Mouse (Mus musculus) cerebellum, postnatal 10 days (tissue): ENCODE data around the gene Rnf135.
"Not testable (repeated sequence)": the region's sequence is repeated elsewhere in the genome, so short reads cannot be mapped to it uniquely, and the experiment has no call there.

Experiments used
- DNase-seq, 2 experiments: peaks; one replicate each; pipeline ENCODE4 v3.0.0; 2021; ENCODE audit warnings: mixed read lengths in 2 of 2

The Rnf135 gene

DNA sequence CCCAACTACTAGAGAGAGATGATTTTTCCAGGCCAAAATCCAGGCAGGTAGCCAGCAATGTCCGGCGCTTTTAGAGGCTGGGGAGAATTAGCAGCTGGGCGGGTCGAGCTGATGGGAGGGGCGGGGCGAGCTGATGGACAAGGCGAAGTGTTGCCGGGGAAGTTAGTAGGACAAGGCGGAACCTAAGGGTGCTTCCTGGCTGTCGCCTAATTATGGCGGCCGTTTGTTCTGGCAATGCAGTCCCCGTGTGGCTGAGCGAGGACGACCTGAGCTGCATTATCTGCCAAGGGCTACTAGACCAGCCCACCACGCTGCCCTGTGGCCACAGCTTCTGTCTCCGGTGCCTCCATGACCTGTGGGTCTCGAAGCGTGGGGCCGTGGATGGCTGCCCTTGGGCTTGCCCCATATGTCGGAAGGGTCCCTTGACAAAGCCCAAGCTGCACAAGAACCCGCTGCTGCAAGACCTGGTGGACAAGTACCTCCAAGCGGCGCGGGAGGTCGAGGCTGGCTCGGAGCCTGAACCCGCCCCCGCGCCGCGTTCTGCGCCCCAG is at the start of gene Rnf135:
Gene Rnf135 (plus strand): TSS at position 147 of the 551 bp plus-strand sequence.
- DNase-seq = peak; percentile 96 to 97

DNA sequence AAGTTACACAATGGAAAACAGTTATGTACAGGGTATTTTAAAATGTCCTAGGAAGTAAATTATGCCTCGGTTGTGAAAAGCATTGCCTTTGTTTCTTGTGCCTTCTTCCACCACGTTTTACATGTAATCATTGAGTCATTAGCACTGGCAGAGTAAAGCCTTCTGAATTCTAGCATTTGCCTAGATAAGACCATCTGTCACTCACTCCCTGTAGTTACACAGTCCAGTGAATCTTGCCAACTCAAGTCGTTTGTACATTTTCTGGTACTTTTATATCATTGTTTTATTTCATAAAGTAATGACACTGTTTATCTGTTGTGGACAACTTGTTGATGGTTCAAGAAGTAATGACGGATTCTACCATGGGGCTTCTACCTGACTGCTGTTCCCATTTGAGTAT is 48.9 kb upstream of the Rnf135 start:
- DNase-seq = no peak

DNA sequence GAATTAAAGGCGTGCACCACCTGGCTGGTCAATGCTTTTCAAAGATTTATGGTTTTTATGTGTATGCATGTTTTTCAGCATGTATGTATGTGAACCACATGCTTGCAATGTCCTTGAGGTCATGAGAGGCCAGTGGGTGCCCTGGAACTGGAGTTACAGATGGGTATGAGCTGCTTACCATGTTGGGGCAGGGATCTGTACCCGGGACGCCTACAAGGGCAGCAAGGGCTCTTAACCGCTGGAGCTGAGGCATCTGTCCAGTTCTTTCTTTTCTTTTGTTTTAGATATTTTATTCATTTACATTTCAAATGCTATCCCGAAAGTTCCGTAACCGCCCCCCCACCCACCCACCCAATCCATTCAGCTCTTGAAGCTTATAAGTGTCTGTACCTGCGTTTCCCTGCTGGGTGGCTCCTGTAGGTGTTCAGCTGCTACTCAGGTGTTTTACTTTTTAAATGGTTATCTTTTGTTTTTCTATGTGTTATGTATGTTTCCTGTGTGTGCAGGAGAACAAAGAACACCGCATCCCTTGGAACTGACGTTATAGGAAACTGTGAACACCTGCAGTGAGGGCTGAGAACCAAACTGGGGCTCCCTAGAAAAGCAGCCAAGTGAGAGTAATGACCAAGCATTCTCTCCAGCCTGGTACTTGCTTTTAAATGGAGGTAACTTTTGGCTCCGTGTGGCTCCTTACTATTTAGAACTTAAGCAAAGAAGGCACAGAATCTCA is 47.5 kb upstream of the Rnf135 start:
- DNase-seq = no peak

DNA sequence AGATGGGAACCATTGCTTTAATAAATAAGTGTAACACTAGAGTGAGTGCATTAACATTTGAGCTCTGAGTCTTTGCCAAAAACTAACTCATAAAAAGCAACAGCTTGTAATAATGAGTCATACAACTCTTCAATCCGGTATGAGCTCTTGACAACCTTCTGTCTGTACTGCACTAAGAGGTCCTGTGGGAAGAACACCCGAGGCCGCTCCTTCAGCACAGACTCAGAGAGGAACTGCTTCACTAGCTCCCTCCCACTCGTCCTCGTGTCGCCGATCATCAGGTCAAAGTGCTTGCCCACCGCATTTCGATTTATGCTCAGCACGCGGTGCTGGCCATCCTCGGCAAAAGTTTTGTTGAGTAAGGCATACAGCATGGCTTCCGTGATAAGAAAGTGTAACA is 46.9 kb upstream of the Rnf135 start:
- DNase-seq = no peak

DNA sequence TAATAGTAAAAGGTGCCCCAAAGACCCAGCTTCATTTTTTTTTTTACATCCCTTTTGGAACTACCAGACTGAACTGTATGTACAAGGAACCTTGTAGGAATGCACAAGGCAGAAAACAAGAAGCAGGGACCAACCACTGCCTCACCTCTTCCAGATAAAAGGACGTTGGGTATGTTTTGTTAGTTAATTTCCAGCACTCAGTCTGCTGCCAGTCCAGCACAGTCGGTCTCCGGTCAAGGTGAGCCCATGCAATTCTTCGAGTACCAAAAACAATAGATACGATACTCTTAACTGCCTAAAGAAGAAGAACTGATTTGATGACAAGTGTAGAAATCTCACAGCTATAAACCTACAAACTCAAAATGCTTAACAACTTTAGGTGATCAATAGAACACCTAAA is 45.9 kb upstream of the Rnf135 start:
- DNase-seq = no peak

DNA sequence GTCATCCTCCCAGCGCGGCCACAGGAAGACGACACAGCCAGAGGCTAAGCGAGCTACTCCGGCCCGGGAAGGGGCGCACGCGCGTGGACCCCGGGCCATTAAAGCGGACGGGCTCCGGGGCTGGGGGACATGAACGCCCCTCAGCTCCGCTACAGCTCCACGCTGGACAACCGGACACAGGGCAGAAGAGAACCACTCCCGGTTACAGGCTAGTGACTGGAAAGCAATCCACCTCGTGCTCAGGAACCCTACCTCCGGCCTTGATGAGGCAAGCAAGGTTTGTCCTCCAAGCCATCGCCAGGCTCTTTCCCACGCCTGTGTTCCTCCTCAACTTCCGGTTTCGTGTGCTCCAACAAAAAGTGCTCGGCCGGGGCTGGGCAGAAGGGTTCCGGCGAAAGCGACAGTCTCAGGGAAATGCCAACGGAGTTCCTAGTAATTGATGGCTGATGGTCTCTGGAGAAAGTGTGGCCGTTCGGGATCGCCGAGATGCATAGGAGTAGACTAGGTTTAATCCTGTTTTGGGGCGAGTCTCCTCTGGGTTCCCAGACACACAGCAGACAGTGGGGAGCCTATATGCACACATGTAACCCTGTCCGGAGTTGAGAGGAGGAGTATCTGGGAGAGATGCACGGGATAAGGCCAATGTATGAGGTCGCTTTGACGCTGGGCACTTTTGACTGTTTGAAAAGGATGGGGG is 41.7 kb upstream of the Rnf135 start, which contains the start of gene Tefm:
Gene Tefm (minus strand): TSS at position 351 of the 697 bp plus-strand sequence.
- peak; percentile 90 to 91 for DNase-seq

DNA sequence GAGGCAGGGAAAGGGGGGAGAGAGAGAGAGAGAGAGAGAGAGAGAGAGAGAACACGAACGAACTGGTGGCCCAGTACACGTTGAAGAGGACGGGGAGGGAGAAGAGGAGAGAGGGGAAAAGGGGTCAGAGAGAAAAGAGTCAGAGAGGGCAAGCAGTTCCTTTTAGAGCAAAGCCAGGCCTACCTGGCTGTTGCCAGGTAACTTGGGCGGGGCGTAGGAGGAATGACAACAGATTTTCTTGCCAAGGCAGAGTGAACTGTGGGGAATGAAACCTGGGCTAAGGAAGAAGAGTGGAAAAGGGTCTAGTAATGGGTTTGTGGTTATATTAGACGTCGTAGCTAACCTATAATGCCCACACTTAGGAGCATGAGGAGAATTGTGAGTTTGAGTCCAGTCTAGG is 40.8 kb upstream of the Rnf135 start:
- peak in 1 of 2 experiments; percentile 4 for DNase-seq

DNA sequence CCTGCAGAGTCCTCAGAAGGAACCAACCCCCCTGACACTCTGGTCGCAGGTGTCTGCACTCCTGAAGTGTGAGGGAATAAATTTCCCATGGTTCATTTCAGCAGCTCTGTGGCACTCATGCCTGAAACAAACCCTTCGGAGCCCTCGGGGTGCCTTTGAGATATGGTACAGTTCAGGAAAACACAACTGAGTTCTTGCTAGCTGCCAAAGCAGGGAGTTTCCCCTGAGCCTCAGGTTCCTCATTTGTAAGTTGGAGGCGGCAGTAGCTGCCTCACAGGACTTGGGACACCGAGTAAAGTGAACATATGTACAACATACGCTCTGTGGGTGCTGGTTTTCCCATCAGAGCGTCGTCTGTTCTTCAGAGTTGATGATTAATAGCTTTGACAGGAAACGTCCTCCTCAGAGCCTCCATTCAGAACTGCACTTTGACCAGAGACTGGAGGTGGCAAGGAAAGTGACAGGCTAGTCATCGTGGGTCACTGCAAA is 37.8 kb upstream of the Rnf135 start:
- DNase-seq = no peak

DNA sequence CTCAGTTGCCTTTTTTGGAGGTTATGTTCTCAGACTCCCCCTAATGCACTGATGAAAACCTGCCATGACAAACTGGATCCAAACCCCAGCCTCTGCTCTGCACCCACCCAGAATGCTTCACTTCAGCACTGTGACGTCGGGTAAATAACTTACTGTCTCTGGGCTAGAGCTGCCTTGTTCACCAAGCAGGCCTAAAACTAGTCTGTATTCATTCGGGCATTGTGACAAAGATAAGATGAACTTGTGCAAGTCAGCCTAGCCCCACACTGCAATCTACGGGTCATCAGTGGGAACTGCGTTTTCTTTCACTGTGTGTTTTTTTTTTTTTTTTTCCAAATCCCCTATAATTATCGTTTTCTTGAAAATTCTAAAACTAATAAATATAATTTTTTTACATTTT is 35.9 kb upstream of the Rnf135 start:
- no peak for DNase-seq

DNA sequence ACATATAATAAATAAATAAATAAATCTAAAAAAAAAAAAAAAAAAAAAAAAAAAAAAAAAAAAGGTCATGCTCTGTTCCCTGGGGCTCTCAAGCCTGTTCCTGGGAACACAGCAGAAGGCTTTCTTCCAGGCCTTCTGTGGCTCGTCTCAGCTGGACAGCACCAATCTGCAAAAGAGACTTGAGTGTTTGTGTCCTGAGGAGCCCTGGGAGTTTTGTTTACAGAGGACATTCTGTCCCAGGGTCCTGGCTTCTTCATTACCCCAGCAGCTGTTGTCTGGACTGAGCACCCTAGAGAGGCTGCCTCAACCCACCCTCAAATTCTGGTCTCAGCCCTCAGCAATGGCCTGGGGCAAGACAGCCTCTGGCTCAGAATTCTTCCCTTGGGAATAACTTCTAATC is 35.3 kb upstream of the Rnf135 start:
- DNase-seq = no peak

DNA sequence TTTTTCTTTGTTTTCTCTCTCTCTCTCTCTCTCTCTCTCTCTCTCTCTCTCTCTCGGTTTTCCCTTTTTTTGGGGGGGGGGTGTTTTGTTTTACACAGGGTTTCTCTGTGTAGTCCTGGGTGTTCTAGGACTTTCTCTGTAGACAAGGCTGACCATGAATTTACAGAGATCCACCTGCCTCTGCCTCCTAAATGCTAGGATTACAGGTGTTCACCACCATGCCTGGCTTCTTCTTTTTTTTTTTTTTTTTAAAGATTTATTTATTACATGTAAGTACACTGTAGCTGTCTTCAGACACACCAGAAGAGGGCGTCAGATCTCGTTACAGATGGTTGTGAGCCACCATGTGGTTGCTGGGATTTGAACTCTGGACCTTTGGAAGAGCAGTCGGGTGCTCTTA is 34.7 kb upstream of the Rnf135 start:
- not testable (repeated sequence) for DNase-seq

DNA sequence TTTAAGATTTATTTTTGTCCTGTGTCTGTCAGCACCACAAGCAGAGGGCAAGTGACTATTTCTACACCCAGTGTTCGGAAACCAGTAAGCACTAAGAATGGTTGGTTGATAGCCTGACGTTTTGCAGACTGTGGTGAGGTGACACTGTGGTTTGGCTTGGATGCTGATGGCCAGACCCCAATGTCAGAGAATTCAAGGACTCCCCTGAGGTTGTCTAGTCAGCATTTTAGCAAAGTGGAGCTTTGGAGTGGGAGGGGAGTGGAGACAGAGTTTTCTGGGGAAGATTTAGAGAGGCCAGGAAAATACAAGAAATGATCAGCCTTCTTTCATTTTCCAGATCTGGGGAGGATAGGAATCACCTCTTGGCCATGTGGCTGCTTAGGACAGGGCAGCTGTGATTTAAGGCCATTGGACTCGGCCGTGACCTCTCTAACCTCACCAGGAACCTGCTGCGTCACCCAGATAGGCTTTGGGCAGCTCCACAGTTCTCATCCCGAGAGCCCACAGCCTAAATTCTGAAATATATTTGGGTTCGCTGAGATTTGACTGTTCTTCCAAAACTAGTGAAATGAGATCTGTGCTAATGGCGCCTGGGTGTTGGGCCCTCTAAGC is 34.1 kb upstream of the Rnf135 start:
- DNase-seq = no peak

DNA sequence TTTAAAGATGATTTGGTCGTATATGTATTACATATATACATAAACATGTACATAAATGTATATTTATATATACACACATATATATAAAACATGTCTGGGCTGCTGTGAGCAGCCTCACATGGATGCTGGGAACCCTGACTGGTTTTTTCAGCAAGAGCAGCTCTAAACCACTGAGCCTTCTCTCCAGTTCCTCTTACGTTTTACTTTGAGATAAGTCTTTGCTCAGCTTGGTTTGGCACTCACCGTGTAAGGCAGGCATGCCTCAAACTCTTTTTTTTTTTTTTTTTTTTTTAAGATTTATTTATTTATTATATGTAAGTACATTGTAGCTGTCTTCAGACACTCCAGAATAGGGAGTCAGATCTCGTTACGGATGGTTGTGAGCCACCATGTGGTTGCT is 33.1 kb upstream of the Rnf135 start:
- DNase-seq = no peak

DNA sequence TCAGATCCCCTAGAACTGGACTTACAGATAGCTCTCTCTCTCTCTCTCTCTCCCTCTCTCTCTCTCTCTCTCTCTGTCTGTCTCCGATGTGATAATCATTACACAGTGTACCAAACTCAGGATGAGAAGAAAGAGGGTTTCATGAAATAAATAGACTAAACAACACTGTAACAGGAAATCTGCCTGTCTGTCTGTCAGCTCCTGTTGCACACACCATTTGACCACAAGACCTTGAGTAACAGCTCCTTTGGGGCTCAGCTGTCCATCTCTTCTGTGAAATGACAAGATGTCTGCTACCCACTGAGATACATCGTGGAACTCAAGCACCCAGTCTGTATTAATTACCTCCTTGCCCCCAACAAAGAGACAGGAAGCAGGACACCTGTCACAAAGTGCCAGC is 32.1 kb upstream of the Rnf135 start:
- DNase-seq = no peak

DNA sequence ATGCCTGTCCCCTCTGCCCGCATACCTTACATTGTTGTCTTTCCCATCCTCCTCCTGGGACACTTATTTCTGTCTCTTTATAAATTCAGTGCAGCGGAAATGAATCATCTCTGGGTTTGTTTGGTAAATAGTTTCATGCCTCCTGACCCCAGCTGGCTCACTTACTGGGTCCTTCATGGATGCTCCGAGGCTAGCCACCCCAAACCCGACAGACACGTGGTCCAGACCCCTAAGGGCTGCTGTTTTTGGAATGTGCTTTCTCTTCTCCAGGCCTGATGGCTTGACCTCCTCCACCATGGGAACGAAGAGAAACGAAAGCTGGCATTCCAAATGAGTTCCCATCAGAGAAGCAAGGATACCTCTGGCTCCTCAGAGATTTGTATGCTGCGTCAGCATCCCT is 31.3 kb upstream of the Rnf135 start:
- no peak for DNase-seq

DNA sequence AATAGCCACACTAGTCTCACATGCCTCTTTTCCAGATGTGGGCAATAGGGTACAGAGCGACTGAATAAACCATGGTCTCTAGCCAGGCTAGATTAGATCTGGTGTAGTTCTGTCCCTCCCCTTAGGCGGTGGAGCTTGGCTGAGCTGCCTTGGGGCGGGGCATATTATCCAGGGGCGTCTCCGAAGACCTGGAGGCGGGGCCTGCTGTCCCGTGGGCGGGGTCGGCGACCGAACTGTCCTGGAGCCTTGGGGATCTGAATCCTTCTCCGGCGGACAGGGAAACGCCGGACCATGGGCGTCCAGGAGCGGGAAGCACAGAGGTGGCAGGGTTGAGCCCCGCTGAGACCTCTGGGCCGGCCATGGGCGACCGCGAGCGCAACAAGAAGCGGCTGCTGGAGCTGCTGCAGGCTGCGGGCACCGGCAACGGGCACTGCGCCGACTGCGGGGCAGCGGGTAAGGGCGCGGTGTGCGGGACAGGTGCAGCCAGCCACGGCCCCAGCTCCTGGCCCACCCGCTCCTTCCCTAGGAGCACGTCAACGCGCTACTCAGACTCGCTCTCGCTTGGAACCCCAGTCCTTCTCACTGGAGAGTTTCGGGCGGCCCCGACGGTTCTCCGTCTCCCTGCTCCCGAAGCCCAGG is 29.7 kb upstream of the Rnf135 start, which contains the start of gene Adap2:
Gene Adap2 (plus strand): TSS at position 249 of the 639 bp plus-strand sequence.
- peak; percentile 66 to 79 for DNase-seq

DNA sequence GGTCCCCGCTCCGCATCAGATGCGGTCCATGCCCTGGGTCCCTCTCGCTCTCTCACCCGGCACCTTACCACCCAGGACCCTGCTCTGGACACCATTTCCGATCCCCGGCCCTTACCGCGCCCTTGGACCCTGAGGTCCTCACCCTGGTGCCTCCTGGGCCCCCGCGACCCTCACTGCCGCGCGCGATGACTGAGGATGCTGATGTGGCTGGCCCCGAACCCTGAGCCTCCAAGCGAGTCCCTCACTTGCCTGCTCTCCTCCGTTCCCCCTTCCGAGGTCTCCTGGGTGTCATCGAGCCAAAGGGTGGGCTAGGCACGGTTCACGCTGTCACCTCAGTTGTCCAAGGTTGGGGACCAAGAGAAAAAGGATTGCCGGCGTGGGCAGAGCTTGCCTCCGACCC is 29.1 kb upstream of the Rnf135 start:
- no peak for DNase-seq

DNA sequence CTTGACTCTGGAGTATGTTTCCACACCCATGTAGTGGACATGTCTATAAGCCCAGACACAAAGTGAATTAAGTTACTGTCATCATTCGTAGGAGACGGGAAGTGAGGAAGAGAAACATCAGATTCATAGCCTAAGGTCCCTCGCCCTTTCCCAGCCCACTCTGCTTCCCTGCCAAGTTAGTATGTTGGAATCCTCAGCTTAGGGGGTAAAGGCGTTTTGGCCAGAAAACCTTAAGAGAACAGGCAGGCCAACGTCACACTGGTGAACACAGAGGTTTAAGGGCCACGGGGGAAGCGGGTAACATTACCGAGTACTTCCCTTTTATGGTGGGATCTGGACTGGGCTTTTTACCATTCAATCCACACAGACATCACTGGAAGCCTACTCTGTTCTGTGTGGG is 28.1 kb upstream of the Rnf135 start:
- DNase-seq = no peak

DNA sequence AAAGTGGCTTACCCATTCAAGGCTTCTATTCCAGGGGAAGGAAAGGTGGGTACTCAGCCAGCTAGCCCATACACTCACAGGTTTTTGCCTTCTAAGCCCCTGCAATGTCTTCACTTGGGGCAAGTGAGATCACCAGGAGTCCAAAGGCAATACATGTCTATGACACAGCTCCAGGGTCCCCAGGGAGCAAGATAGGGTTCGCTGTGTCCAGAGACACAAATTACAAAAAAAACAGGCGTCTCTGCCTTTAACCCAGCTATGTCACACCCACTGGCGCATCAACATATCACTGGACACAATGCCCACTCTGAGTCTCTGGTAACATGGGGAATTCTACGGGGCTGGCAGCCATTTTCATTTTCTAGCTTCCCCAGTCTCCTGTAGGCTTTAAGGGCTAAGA is 27.7 kb upstream of the Rnf135 start:
- no peak for DNase-seq

DNA sequence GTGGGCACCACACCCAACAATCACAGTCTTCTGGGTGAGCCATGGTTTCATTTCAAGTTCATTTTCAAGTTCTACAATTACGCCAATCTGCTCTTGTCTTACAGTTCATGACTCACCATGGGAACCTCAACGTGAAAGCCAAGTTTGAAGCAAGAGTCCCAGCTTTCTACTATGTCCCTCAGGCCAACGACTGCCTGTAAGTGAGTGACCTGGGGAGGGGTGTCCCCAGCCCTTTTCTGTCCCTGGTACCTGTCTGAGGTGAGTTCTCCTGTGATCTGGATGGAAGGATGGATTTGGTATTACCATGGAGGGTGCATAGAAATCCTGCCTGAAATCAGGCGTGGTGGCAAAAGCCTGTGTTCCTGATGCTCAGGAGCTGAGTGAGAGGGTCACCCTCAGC is 26.8 kb upstream of the Rnf135 start:
- no peak for DNase-seq

DNA sequence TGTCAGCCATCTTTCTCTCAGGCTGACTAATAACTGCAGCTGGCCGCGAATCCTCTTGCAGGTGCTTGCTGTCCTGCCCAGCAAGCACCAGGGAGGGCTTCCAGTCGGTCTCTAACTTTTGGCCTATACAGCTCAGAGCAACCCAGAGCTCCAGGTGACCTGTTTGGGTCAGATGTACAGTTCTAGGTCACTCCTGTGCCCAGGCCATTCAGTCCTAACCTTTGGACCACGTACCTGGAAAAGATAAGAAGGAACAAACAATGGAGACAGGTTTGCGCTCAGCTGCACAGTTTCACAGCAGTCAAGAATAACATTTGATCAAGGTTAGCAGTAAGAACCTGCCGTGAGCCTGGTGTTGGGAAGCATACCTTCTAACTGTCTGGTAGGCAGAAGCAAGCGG is 24.6 kb upstream of the Rnf135 start:
- no peak for DNase-seq

DNA sequence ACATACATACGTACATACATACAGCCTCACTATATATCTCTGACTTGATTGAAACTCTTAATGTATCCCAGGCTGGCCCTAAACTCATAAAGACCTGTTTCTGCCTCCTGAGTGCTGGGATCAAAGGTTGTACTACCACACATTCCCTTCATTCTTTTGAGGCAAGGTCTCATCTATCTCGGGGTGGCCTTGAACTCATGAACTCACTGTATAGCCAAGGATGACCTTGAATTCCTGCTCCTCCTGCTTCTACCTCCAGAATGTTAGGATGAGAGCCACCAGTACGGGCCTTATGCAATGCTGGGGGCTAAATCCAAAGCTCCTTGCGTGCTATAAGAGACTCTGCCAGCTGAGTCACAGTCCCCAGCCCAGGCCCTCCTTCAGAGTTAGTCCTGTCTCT is 22.6 kb upstream of the Rnf135 start:
- no peak for DNase-seq
